Mouse (Mus musculus): Measurements from ENCODE around the gene Usp5.
"Not testable (repeated sequence)": the region's sequence is repeated elsewhere in the genome, so short reads cannot be mapped to it uniquely, and the experiment has no call there.

- not testable (repeated sequence) for TF ChIP-seq CTCF (IDR thresholded peaks at IDR 0.05; ENCODE audit: low read depth, low read length); EP300 (IDR thresholded peaks at IDR 0.05; ENCODE audit: insufficient read depth, low read depth, low read length)
Observed at GRCm38 (mm10) chr6:124803691-124804090, 25.6 kb downstream of the Usp5 start.
